Mouse (Mus musculus) forebrain, embryonic 15.5 days (tissue): ENCODE results near the gene Thap12. TPM values are rescaled to one million over a fixed set of nuclear protein-coding genes. Genes with fewer than 3 reads are reported as not detected.

Source experiments
- ATAC-seq: fragments of 200-750 bp; cut with Nextera tagmentation; replicated peaks from 2 replicates; pipeline ENCODE4 v1.8.0; 2017; ENCODE audit warnings: mild to moderate bottlenecking, moderate TSS enrichment, moderate library complexity
- H3K27ac ChIP-seq: fragments of 300-500 bp; sonication (generic); replicated peaks from 2 replicates; pipeline ENCODE4 v1.5.1; 2015; ENCODE audit warnings: mild to moderate bottlenecking, inconsistent platforms
- H3K27me3 ChIP-seq: fragments of 300-500 bp; sonication (generic); 2 replicates; pipeline ENCODE4 v1.6.1; 2015; ENCODE audit warnings: inconsistent platforms
- H3K36me3 ChIP-seq: fragments of 300-500 bp; sonication (generic); 2 replicates; pipeline ENCODE4 v1.6.1; 2015; ENCODE audit warnings: mild to moderate bottlenecking, inconsistent platforms
- H3K4me1 ChIP-seq: fragments of 300-500 bp; sonication (generic); 2 replicates; pipeline ENCODE4 v1.6.1; 2015; ENCODE audit warnings: inconsistent platforms
- H3K4me2 ChIP-seq: fragments of 300-500 bp; sonication (generic); replicated peaks from 2 replicates; pipeline ENCODE4 v1.6.1; 2015; ENCODE audit warnings: mild to moderate bottlenecking, inconsistent platforms
- H3K4me3 ChIP-seq: fragments of 300-500 bp; sonication (generic); 2 replicates; pipeline ENCODE4 v1.5.1; 2015; ENCODE audit warnings: mild to moderate bottlenecking, inconsistent platforms
- H3K9ac ChIP-seq: fragments of 300-500 bp; sonication (generic); replicated peaks from 2 replicates; pipeline ENCODE4 v1.6.1; 2015; ENCODE audit warnings: mild to moderate bottlenecking, inconsistent platforms
- H3K9me3 ChIP-seq: fragments of 300-500 bp; sonication (generic); 2 replicates; pipeline ENCODE4 v1.6.1; 2016; ENCODE audit warnings: inconsistent platforms
- WGBS: fragments of 180-500 bp; shearing (Covaris S2); methylation state at CpG from one replicate; pipeline ENCODE4 v1.1.7; 2015; ENCODE audit warnings: mixed read lengths; 5-methylcytosine and 5-hydroxymethylcytosine counted together
- polyA plus RNA-seq: library from polyadenylated mRNA; unstranded; fragments of >200 nt; fragmentation: Nextera tagmentation; extraction: Ambion mirVana; gene quantifications from 2 replicates; pipeline ENCODE4 v1.2.1, GENCODE M21; 2015

Thap12 gene
- polyA plus RNA-seq, 1 experiment from 2014 or later, result 54.9 TPM

GRCm38 (mm10) chr7:98677511-98677910 lies 25.4 kb upstream of the Thap12 start:
- H3K9ac ChIP-seq, result no peak overlapping the region
- no peaks in the 10 kb centered on the region for H3K36me3 ChIP-seq
- no peak overlapping the region for H3K4me2 ChIP-seq
- 87% methylated on average over 2 of the region's 2 CpGs for WGBS
- no peaks in the 10 kb centered on the region for H3K4me1 ChIP-seq
- no peaks in the 10 kb centered on the region for H3K27me3 ChIP-seq
- no peak overlapping the region for H3K27ac ChIP-seq
- no peaks in the 10 kb centered on the region for H3K9me3 ChIP-seq
- ATAC-seq, result no peak
- no peak overlapping the region for H3K4me3 ChIP-seq

- no peak overlapping the region for H3K27ac ChIP-seq
- WGBS, result 81% methylated on average over 7 of the region's 7 CpGs
Measured at GRCm38 (mm10) chr7:98678441-98678840, 24.5 kb upstream of the Thap12 start.

GRCm38 (mm10) chr7:98680691-98681090 lies 22.2 kb upstream of the Thap12 start:
- no peaks in the 10 kb centered on the region for H3K9me3 ChIP-seq
- WGBS, result 75% methylated on average over 2 of the region's 2 CpGs
- no peaks in the 10 kb centered on the region for H3K27me3 ChIP-seq
- H3K4me2 ChIP-seq, result no peak overlapping the region
- H3K27ac ChIP-seq, result no peak overlapping the region
- H3K36me3 ChIP-seq, result no peaks in the 10 kb centered on the region
- H3K4me3 ChIP-seq, result no peak overlapping the region
- H3K9ac ChIP-seq, result no peak overlapping the region
- no peak for ATAC-seq
- H3K4me1 ChIP-seq, result 0 out of 2 replicates have a peak, but pooled peaks cover 6% of the 10 kb centered on the region

More at GRCm38 (mm10) chr7:98678441-98678840, 24.5 kb upstream of the Thap12 start:
- H3K4me2 ChIP-seq, result no peak overlapping the region
- no peaks in the 10 kb centered on the region for H3K27me3 ChIP-seq
- H3K36me3 ChIP-seq, result no peaks in the 10 kb centered on the region
- no peak overlapping the region for H3K9ac ChIP-seq
- no peak for ATAC-seq
- H3K4me1 ChIP-seq, result no peaks in the 10 kb centered on the region
- no peaks in the 10 kb centered on the region for H3K9me3 ChIP-seq
- no peak overlapping the region for H3K4me3 ChIP-seq

GRCm38 (mm10) chr7:98682821-98683220 lies 20.1 kb upstream of the Thap12 start:
- no peak for ATAC-seq
- H3K4me2 ChIP-seq, result no peak overlapping the region
- H3K27me3 ChIP-seq, result no peaks in the 10 kb centered on the region
- H3K9me3 ChIP-seq, result no peaks in the 10 kb centered on the region
- H3K4me3 ChIP-seq, result no peak overlapping the region
- no peaks in the 10 kb centered on the region for H3K36me3 ChIP-seq
- H3K4me1 ChIP-seq, result 0 out of 2 replicates have a peak, but pooled peaks cover 9% of the 10 kb centered on the region
- no peak overlapping the region for H3K9ac ChIP-seq
- 92% methylated on average over 10 of the region's 10 CpGs for WGBS
- no peak overlapping the region for H3K27ac ChIP-seq

GRCm38 (mm10) chr7:98685895-98686294 lies 17.0 kb upstream of the Thap12 start:
- H3K9me3 ChIP-seq, result no peaks in the 10 kb centered on the region
- no peaks in the 10 kb centered on the region for H3K27me3 ChIP-seq
- H3K4me1 ChIP-seq, result 0 out of 2 replicates have a peak, but pooled peaks cover 9% of the 10 kb centered on the region
- no peak overlapping the region for H3K27ac ChIP-seq
- H3K4me2 ChIP-seq, result no peak overlapping the region
- H3K4me3 ChIP-seq, result no peak overlapping the region
- 0 out of 2 replicates have a peak, but pooled peaks have one; percentile 29 for ATAC-seq
- WGBS, result 50% methylated on average over 13 of the region's 13 CpGs
- no peak overlapping the region for H3K9ac ChIP-seq
- no peaks in the 10 kb centered on the region for H3K36me3 ChIP-seq

- H3K4me3 ChIP-seq, result no peak overlapping the region
- no peaks in the 10 kb centered on the region for H3K36me3 ChIP-seq
- no peak overlapping the region for H3K27ac ChIP-seq
- H3K9ac ChIP-seq, result no peak overlapping the region
- no peak overlapping the region for H3K4me2 ChIP-seq
- H3K4me1 ChIP-seq, result peaks cover 13% of the 10 kb centered on the region
- no peaks in the 10 kb centered on the region for H3K27me3 ChIP-seq
- ATAC-seq, result no peak
- WGBS, result 90% methylated on average over 1 of the region's 1 CpGs
- no peaks in the 10 kb centered on the region for H3K9me3 ChIP-seq
Measured at GRCm38 (mm10) chr7:98690126-98690525, 12.8 kb upstream of the Thap12 start.

- H3K4me3 ChIP-seq, result no peak overlapping the region
- H3K36me3 ChIP-seq, result no peaks in the 10 kb centered on the region
- no peak overlapping the region for H3K9ac ChIP-seq
- H3K4me2 ChIP-seq, result no peak overlapping the region
- peaks cover 6% of the 10 kb centered on the region for H3K4me1 ChIP-seq
- no peaks in the 10 kb centered on the region for H3K9me3 ChIP-seq
- no peak overlapping the region for H3K27ac ChIP-seq
- WGBS, result 16% methylated on average over 3 of the region's 3 CpGs
- no peaks in the 10 kb centered on the region for H3K27me3 ChIP-seq
- no peak for ATAC-seq
Measured at GRCm38 (mm10) chr7:98690831-98691230, 12.1 kb upstream of the Thap12 start.

GRCm38 (mm10) chr7:98692761-98693546 lies 9.9 kb upstream of the Thap12 start:
- WGBS, result 45% methylated on average over 24 of the region's 24 CpGs
- no peak for ATAC-seq
- no peak overlapping the region for H3K4me2 ChIP-seq

GRCm38 (mm10) chr7:98694046-98694445 lies 8.9 kb upstream of the Thap12 start:
- 77% methylated on average over 5 of the region's 5 CpGs for WGBS
- ATAC-seq, result no peak
- H3K27me3 ChIP-seq, result no peaks in the 10 kb centered on the region
- H3K27ac ChIP-seq, result no peak overlapping the region
- H3K4me3 ChIP-seq, result no peak overlapping the region
- H3K9ac ChIP-seq, result no peak overlapping the region
- no peaks in the 10 kb centered on the region for H3K9me3 ChIP-seq
- H3K4me1 ChIP-seq, result peaks cover 5% of the 10 kb centered on the region
- no peaks in the 10 kb centered on the region for H3K36me3 ChIP-seq
- H3K4me2 ChIP-seq, result no peak overlapping the region

More at GRCm38 (mm10) chr7:98692761-98693546, 9.9 kb upstream of the Thap12 start:
- no peaks in the 10 kb centered on the region for H3K27me3 ChIP-seq
- no peaks in the 10 kb centered on the region for H3K36me3 ChIP-seq
- no peak overlapping the region for H3K27ac ChIP-seq
- no peak overlapping the region for H3K9ac ChIP-seq
- H3K9me3 ChIP-seq, result no peaks in the 10 kb centered on the region
- H3K4me1 ChIP-seq, result peaks cover 5% of the 10 kb centered on the region
- no peak overlapping the region for H3K4me3 ChIP-seq

- Histone ChIP-seq H3K4me2 (no peak overlapping the region), H3K36me3 (no peaks in the 10 kb centered on the region), H3K4me1 (peaks cover 12% of the 10 kb centered on the region), H3K27ac (no peak overlapping the region), H3K9ac (no peak overlapping the region), H3K4me3 (no peak overlapping the region), H3K9me3 (no peaks in the 10 kb centered on the region), H3K27me3 (no peaks in the 10 kb centered on the region)
- ATAC-seq, result no peak
- 6% methylated on average over 2 of the region's 2 CpGs for WGBS
Measured at GRCm38 (mm10) chr7:98697496-98697895, 5.4 kb upstream of the Thap12 start.

- Histone ChIP-seq H3K36me3 (no peaks in the 10 kb centered on the region), H3K9me3 (no peaks in the 10 kb centered on the region), H3K4me1 (peaks cover 10% of the 10 kb centered on the region), H3K27ac (no peak overlapping the region), H3K4me3 (no peak overlapping the region), H3K9ac (no peak overlapping the region), H3K27me3 (no peaks in the 10 kb centered on the region), H3K4me2 (no peak overlapping the region)
- WGBS, result 64% methylated on average over 5 of the region's 5 CpGs
- ATAC-seq, result no peak
Measured at GRCm38 (mm10) chr7:98698041-98698440, 4.9 kb upstream of the Thap12 start.

- no peak for ATAC-seq
- no peaks in the 10 kb centered on the region for H3K27me3 ChIP-seq
- H3K4me2 ChIP-seq, result no peak overlapping the region
- whole genome bisulfite sequencing, result 93% methylated on average over 4 of the region's 4 CpGs
- no peak overlapping the region for H3K27ac ChIP-seq
- no peak overlapping the region for H3K9ac ChIP-seq
- no peak overlapping the region for H3K4me3 ChIP-seq
- H3K4me1 ChIP-seq, result peaks cover 8% of the 10 kb centered on the region
- H3K36me3 ChIP-seq, result no peaks in the 10 kb centered on the region
- H3K9me3 ChIP-seq, result no peaks in the 10 kb centered on the region
Measured at GRCm38 (mm10) chr7:98698590-98698989, 4.3 kb upstream of the Thap12 start.
